Mouse (Mus musculus) adrenal gland, postnatal 14 days (tissue): Measurements from ENCODE around the gene Alms1. TPM values are rescaled to one million over a fixed set of nuclear protein-coding genes. Genes with fewer than 3 reads are reported as not detected.

ENCODE experiments used
- microRNA-seq, 2 experiments: library from miRNA; unstranded; fragments of <30 nt; microRNA quantifications; one replicate each; pipeline ENCODE4 v1.2.0; 2021
- total RNA-seq: library from RNA; stranded (reverse); gene quantifications from 2 replicates; pipeline ENCODE4 v1.2.3, GENCODE M21; 2021

Alms1 gene
- total RNA-seq, 1 experiment from 2014 or later = 8.2 TPM

Small RNAs within 50 kb of the gene (microRNA-seq; reads per million reads assigned to microRNA genes)
- gene Gm27317 = 0 reads per million in 2 experiments

Other genes starting within 250 kb of the Alms1 start
- 22.7 and 28.7 TPM in 2 replicates for gene Rab11fip5, start 212.9 kb upstream of the Alms1 start, total RNA-seq
- not detected in 2 replicates for gene Noto, start 163.6 kb upstream of the Alms1 start, total RNA-seq
- 25.0 and 33.0 TPM in 2 replicates for gene Smyd5, start 155.5 kb upstream of the Alms1 start, total RNA-seq
- gene Cct7, start 136.0 kb upstream of the Alms1 start, total RNA-seq = 218 and 224 TPM in 2 replicates
- gene Pradc1, start 135.6 kb upstream of the Alms1 start, total RNA-seq = 13.8 and 15.2 TPM in 2 replicates
- gene Fbxo41, start 84.5 kb upstream of the Alms1 start, total RNA-seq = 0.44 and 0.83 TPM in 2 replicates
- gene Egr4, start 73.9 kb upstream of the Alms1 start, total RNA-seq = 0.26 TPM in 1 of 2 replicates, not detected in the other
- gene Nat8f7, start 125.7 kb downstream of the Alms1 start, total RNA-seq = 0.53 and 1.1 TPM in 2 replicates
- gene Nat8f3, start 178.2 kb downstream of the Alms1 start, total RNA-seq = 0.68 TPM in 1 of 2 replicates, not detected in the other
- 0.41 and 0.45 TPM in 2 replicates for gene Nat8f6, start 233.4 kb downstream of the Alms1 start, total RNA-seq
- gene Nat8f5, start 233.4 kb downstream of the Alms1 start, total RNA-seq = 1.4 and 1.9 TPM in 2 replicates
- 1.6 TPM in 2 replicates for gene Nat8, start 244.6 kb downstream of the Alms1 start, total RNA-seq